Mouse (Mus musculus) intestine, postnatal 0 days (tissue): Measurements from ENCODE around the gene Rhbdl3. TPM values are rescaled to one million over a fixed set of nuclear protein-coding genes. Genes with fewer than 3 reads are reported as not detected.

ENCODE experiments used
- ATAC-seq: fragments of 200-750 bp; cut with Nextera tagmentation; 2 replicates; pipeline ENCODE4 v1.8.0; 2017; ENCODE audit warnings: mild to moderate bottlenecking, moderate TSS enrichment, moderate library complexity
- H3K27ac ChIP-seq: fragments of 300-500 bp; sonication (generic); 2 replicates; pipeline ENCODE4 v1.5.1; 2014; ENCODE audit warnings: mild to moderate bottlenecking, low read depth, low read length, moderate library complexity
- H3K27me3 ChIP-seq: fragments of 300-500 bp; sonication (generic); replicated peaks from 2 replicates; pipeline ENCODE4 v1.6.1; 2014; ENCODE audit warnings: low read length, mixed read lengths; ENCODE audit not compliant: control insufficient read depth, insufficient read depth
- H3K36me3 ChIP-seq: fragments of 300-500 bp; sonication (generic); 2 replicates; pipeline ENCODE4 v1.6.1; 2014; ENCODE audit warnings: mild to moderate bottlenecking, moderate library complexity; ENCODE audit not compliant: control insufficient read depth, insufficient read depth
- H3K4me1 ChIP-seq: fragments of 300-500 bp; sonication (generic); replicated peaks from 2 replicates; pipeline ENCODE4 v1.6.1; 2014; ENCODE audit warnings: antibody characterized with exemption, low read length, mixed read lengths; ENCODE audit not compliant: control insufficient read depth, insufficient read depth
- H3K4me2 ChIP-seq: fragments of 300-500 bp; sonication (generic); replicated peaks from 2 replicates; pipeline ENCODE4 v1.6.1; 2014; ENCODE audit warnings: low read depth, mild to moderate bottlenecking, moderate library complexity
- H3K4me3 ChIP-seq: fragments of 300-500 bp; sonication (generic); 2 replicates; pipeline ENCODE4 v1.5.1; 2014; ENCODE audit warnings: low read depth, low read length
- H3K9ac ChIP-seq: fragments of 300-500 bp; sonication (generic); 2 replicates; pipeline ENCODE4 v1.6.1; 2014; ENCODE audit warnings: mild to moderate bottlenecking, low read depth, low read length
- H3K9me3 ChIP-seq: fragments of 300-500 bp; sonication (generic); 2 replicates; pipeline ENCODE4 v1.6.1; 2016; ENCODE audit warnings: mixed run types; ENCODE audit not compliant: control insufficient read depth
- CTCF ChIP-seq: sonication (generic); IDR thresholded peaks from 2 replicates; pipeline ENCODE4 v1.5.1; 2016; ENCODE audit warnings: low read depth, mild to moderate bottlenecking, control low read depth, antibody characterized with exemption, moderate library complexity
- WGBS: fragments of 180-500 bp; shearing (Covaris S2); extraction: QIAGEN DNeasy Blood & Tissue Kit; methylation state at CpG from one replicate; pipeline ENCODE4 v1.1.7; 2014; 5-methylcytosine and 5-hydroxymethylcytosine counted together
- polyA plus RNA-seq: library from polyadenylated mRNA; unstranded; fragments of >200 nt; fragmentation: Nextera tagmentation; extraction: Ambion mirVana; gene quantifications from 2 replicates; pipeline ENCODE4 v1.2.1, GENCODE M21; 2015

Rhbdl3 gene
- polyA plus RNA-seq, 1 experiment from 2014 or later = 1.3 TPM

DNA sequence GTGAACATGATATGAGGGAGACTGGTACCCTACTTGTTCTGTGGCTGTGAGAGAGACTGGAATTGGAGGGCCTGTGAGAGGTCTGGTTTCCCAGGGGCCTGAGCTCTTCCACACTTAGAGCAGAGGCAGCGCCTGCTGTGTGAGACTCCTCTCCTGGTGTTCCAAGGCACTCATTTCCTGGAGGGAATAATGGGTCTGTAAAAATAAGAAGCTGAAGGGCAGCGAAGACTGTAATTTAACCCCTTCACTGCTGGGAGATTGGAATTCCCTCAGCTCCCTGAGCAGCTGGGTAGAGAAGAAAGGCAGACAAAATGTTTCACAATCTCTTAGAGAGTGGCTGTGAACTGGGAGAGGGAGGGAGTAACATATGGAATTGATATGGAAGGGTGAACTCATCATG, 41.8 kb downstream of the Rhbdl3 start:
- no peak for ATAC-seq
- 19% methylated on average over 2 of the region's 2 CpGs for WGBS
- H3K27me3 ChIP-seq = no peaks in the 10 kb centered on the region

DNA sequence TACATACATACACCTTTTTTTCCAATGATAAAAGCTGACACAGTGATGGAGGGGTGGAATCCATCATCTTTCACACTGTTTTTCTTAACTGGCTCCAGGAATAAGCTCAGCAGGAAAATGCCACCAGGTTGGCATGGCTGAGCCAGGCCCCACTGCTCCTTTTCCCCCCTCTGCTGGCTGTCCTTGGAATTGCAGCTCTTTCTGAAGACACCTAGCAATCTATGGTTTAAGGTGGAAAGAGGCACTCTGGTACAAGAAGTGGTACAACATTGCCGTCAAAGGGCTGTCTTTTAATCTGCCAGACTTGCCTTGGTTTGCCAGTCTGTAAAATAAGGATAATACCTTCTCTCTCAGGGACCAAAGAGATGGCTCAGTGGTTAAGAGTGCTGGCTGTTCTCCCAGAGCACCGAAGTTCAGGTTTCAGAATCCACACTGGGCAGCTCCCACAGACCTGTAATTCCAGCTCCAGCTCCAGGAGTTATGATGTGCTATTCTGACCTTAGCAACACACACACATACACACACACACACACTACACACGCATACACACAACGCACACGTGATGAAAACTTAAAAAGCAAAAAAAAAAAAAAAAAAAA, 51.2 kb downstream of the Rhbdl3 start:
- Histone ChIP-seq H3K4me3 (no peak overlapping the region), H3K27me3 (no peaks in the 10 kb centered on the region), H3K4me2 (no peak overlapping the region), H3K9ac (no peak overlapping the region), H3K27ac (no peak overlapping the region), H3K9me3 (no peaks in the 10 kb centered on the region), H3K4me1 (no peaks in the 10 kb centered on the region), H3K36me3 (no peaks in the 10 kb centered on the region)
- TF ChIP-seq CTCF = peak; percentile 94
- WGBS = 73% methylated on average over 5 of the region's 5 CpGs
- ATAC-seq = no peak

More for the DNA sequence above, 41.8 kb downstream of the Rhbdl3 start:
- no peak overlapping the region for H3K4me3 ChIP-seq
- no peak for TF ChIP-seq CTCF
- H3K36me3 ChIP-seq = no peaks in the 10 kb centered on the region
- H3K27ac ChIP-seq = no peak overlapping the region
- no peaks in the 10 kb centered on the region for H3K9me3 ChIP-seq
- no peak overlapping the region for H3K9ac ChIP-seq
- no peak overlapping the region for H3K4me2 ChIP-seq
- no peaks in the 10 kb centered on the region for H3K4me1 ChIP-seq

DNA sequence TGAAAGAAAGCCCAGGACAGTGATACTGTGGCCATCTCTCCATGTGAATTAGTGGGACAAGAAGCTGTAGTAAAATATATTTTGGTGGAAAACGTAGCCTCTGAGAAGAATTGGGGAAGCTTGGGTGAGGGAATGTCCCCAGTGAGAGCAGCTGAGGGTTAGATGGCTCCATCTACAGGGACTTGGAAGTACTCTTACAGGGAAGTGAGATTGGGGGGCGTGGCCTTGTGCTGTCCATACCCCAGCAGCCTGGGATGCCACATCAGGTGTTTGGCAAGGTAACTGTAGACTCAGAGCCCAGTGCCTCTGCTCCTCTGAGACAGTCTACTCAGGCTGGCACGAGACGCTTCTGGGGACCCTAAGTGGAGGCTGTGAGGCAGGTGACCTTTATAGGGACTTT, 54.1 kb downstream of the Rhbdl3 start:
- H3K4me2 ChIP-seq = no peak overlapping the region
- H3K9ac ChIP-seq = no peak overlapping the region
- peak; percentile 54 for TF ChIP-seq CTCF
- WGBS = 30% methylated on average over 4 of the region's 4 CpGs
- no peaks in the 10 kb centered on the region for H3K27me3 ChIP-seq
- H3K9me3 ChIP-seq = no peaks in the 10 kb centered on the region
- H3K27ac ChIP-seq = no peak overlapping the region
- no peaks in the 10 kb centered on the region for H3K4me1 ChIP-seq
- H3K36me3 ChIP-seq = no peaks in the 10 kb centered on the region
- H3K4me3 ChIP-seq = no peak overlapping the region
- ATAC-seq = no peak

DNA sequence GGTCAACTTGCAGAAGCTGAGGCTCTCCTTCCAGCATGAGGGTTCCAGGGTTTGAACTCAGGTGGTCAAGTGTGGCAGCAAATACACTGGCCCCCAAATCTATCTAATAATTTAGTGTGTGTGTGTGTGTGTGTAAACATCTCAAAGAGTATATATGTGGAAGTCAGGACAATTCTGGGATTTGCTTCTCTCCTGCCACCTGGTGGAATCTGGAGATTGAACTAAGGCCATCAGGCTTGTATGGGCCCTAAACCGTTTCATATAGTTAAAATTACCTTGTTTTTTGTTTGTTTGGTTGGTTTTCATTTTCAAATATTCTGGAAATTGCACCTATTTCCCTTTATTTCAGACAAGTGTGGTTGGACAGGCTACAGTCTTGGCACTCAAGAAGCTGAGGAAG, 68.2 kb downstream of the Rhbdl3 start:
- no peaks in the 10 kb centered on the region for H3K27me3 ChIP-seq
- H3K9me3 ChIP-seq = no peaks in the 10 kb centered on the region
- H3K4me3 ChIP-seq = no peak overlapping the region
- 81% methylated on average over 1 of the region's 1 CpGs for whole genome bisulfite sequencing
- H3K27ac ChIP-seq = no peak overlapping the region
- no peak for ATAC-seq
- peak; percentile 36 for TF ChIP-seq CTCF
- peaks cover 51% of the 10 kb centered on the region for H3K36me3 ChIP-seq
- no peak overlapping the region for H3K4me2 ChIP-seq
- H3K4me1 ChIP-seq = no peaks in the 10 kb centered on the region
- no peak overlapping the region for H3K9ac ChIP-seq

DNA sequence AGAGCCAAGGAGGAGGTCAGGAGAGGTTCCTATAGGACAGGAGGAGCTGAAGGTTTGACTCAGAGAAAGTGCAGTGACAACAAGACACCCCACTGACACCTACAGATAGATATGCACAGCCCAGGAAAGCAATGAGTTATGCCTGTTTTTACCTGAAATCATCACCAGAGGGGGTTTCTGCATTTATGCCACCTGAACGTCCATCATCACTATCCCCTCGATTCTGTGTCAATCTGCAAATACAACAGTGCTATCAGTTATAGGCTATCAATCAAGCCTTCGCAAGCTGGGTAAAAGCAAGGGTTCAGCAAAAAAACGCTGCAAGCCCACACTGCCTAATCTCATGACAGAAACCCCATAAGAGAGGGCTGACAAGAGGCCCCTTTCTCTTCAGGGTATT, 75.9 kb downstream of the Rhbdl3 start:
- Histone ChIP-seq H3K27ac (no peak overlapping the region), H3K9ac (no peak overlapping the region), H3K36me3 (peaks cover 12% of the 10 kb centered on the region; the same call in 1 of the 2 replicates), H3K27me3 (no peaks in the 10 kb centered on the region), H3K4me3 (no peak overlapping the region), H3K9me3 (no peaks in the 10 kb centered on the region), H3K4me1 (no peaks in the 10 kb centered on the region), H3K4me2 (no peak overlapping the region; the same call in 1 of the 2 replicates)
- TF ChIP-seq CTCF = peak; percentile 33
- ATAC-seq = no peak
- WGBS = 45% methylated on average over 4 of the region's 4 CpGs

DNA sequence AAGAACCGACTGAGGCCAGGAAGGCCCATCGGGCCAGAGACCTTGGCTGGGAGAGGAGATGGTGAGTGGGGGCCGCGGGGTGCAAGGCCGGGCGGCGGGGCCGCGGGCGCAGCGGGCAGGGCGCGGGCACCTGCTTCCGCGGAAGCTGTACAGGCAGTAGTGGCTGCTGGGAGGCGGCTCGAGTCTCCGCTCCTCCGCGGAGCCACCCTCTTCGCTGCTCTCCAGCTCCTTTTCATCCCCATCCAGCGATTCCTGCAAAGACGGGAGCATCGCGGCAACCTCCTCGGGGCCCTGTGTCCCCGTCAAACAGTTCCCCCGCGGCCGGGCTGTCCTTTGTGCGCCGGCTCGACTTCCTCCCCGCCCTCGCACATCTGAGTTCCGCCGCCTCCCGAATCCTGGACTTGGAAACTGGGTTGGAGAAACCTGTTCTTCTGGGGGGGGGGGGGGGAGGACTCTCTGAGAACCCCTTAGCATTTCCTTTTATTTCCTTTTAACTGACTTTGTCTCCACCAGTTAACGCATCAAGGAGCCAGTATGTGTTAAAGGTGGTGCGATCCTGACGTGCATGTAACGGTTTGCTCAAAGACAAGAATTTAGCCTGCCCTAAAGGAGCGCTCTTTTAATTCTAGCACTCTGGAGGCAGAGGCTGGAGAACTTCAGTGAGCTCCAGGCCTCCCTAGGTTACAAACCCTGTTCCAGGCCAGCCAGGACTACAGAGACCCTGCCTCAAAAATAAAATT, 77.2 kb downstream of the Rhbdl3 start, which contains the start of gene 5730455P16Rik:
Gene 5730455P16Rik (minus strand): TSS at position 323 of the 740 bp plus-strand sequence.
- peaks cover 4% of the 10 kb centered on the region; the same call in 1 of the 2 replicates for H3K36me3 ChIP-seq
- H3K4me1 ChIP-seq = no peaks in the 10 kb centered on the region
- peak within 1 kb of the TSS; percentile 85 for H3K4me3 ChIP-seq
- 1% methylated on average over 36 of the region's 43 CpGs for WGBS
- TF ChIP-seq CTCF = no peak
- peak within 1 kb of the TSS; percentile 82 for H3K9ac ChIP-seq
- H3K9me3 ChIP-seq = no peaks in the 10 kb centered on the region
- peak within 1 kb of the TSS; percentile 79 for H3K4me2 ChIP-seq
- peak; percentile 76 for ATAC-seq
- no peaks in the 10 kb centered on the region for H3K27me3 ChIP-seq
- peak within 1 kb of the TSS; percentile 57; the same call in 1 of the 2 replicates for H3K27ac ChIP-seq
